Mouse (Mus musculus) spleen, postnatal 4 days (tissue): Measurements from ENCODE around the gene Slc10a1.

Experiments used
- DNase-seq, 2 experiments: peaks; one replicate each; pipeline ENCODE4 v3.0.0; 2022; ENCODE audit warnings: low spot score in 2 of 2

Slc10a1 gene

GRCm38 (mm10) chr12:80968605-80969004 lies at the start of gene Slc10a1:
Slc10a1 (minus strand) TSS chr12:80968705.
- DNase-seq, result peak in 1 of 2 experiments; percentile 15

- no peak for DNase-seq
Observed at GRCm38 (mm10) chr12:81017624-81018023, 49.1 kb upstream of the Slc10a1 start.

GRCm38 (mm10) chr12:81013496-81013895 lies 45.0 kb upstream of the Slc10a1 start:
- DNase-seq, result no peak

- no peak for DNase-seq
Observed at GRCm38 (mm10) chr12:81011994-81012393, 43.5 kb upstream of the Slc10a1 start.

GRCm38 (mm10) chr12:81009813-81010212 lies 41.3 kb upstream of the Slc10a1 start:
- no peak for DNase-seq

- DNase-seq, result no peak
Observed at GRCm38 (mm10) chr12:81002841-81003635, 34.5 kb upstream of the Slc10a1 start.

GRCm38 (mm10) chr12:81000924-81001323 lies 32.4 kb upstream of the Slc10a1 start:
- DNase-seq, result no peak

- DNase-seq, result no peak
Observed at GRCm38 (mm10) chr12:80998528-80999221, 30.2 kb upstream of the Slc10a1 start.

- no peak for DNase-seq
Observed at GRCm38 (mm10) chr12:80997652-80998051, 29.1 kb upstream of the Slc10a1 start.

GRCm38 (mm10) chr12:80995326-80995725 lies 26.8 kb upstream of the Slc10a1 start:
- no peak for DNase-seq

- DNase-seq, result no peak
Observed at GRCm38 (mm10) chr12:80993773-80994172, 25.3 kb upstream of the Slc10a1 start.

- no peak for DNase-seq
Observed at GRCm38 (mm10) chr12:80992540-80993122, 24.1 kb upstream of the Slc10a1 start.

GRCm38 (mm10) chr12:80991806-80992205 lies 23.3 kb upstream of the Slc10a1 start:
- no peak for DNase-seq

GRCm38 (mm10) chr12:80990901-80991445 lies 22.5 kb upstream of the Slc10a1 start:
- DNase-seq, result no peak

- no peak for DNase-seq
Observed at GRCm38 (mm10) chr12:80988286-80988685, 19.8 kb upstream of the Slc10a1 start.

GRCm38 (mm10) chr12:80986628-80987027 lies 18.1 kb upstream of the Slc10a1 start:
- no peak for DNase-seq

GRCm38 (mm10) chr12:80983695-80984094 lies 15.2 kb upstream of the Slc10a1 start:
- DNase-seq, result no peak

GRCm38 (mm10) chr12:80982326-80982725 lies 13.8 kb upstream of the Slc10a1 start:
- DNase-seq, result peak; percentile 57 to 87

- peak in 1 of 2 experiments; percentile 23 for DNase-seq
Observed at GRCm38 (mm10) chr12:80975939-80976671, 7.6 kb upstream of the Slc10a1 start.

- DNase-seq, result no peak
Observed at GRCm38 (mm10) chr12:80971756-80972155, 3.3 kb upstream of the Slc10a1 start.

GRCm38 (mm10) chr12:80970181-80970705 lies 1.7 kb upstream of the Slc10a1 start:
- DNase-seq, result peak in 1 of 2 experiments; percentile 54
